Mouse (Mus musculus) E14TG2a.4 (cell line): Measurements from ENCODE around the gene Sema5b.

Source experiments
- CTCF ChIP-seq: conservative IDR thresholded peaks from 2 replicates; pipeline ENCODE4 v1.5.1; 2014; ENCODE audit warnings: low read length
- POU5F1 ChIP-seq: IDR thresholded peaks from 2 replicates; pipeline ENCODE4 v1.6.1; 2014; ENCODE audit warnings: low read length, borderline replicate concordance

- TF ChIP-seq CTCF (no peak), POU5F1 (no peak)
Observed at GRCm38 (mm10) chr16:35653951-35654350, 113.0 kb downstream of the Sema5b start.
